Mouse (Mus musculus) heart, embryonic 12.5 days (tissue): ENCODE results near the gene Car14. TPM values are rescaled to one million over a fixed set of nuclear protein-coding genes. Genes with fewer than 3 reads are reported as not detected.
"Not testable (repeated sequence)": the region's sequence is repeated elsewhere in the genome, so short reads cannot be mapped to it uniquely, and the experiment has no call there.

Experiments used
- ATAC-seq: fragments of 200-750 bp; cut with Nextera tagmentation; 2 replicates; pipeline ENCODE4 v1.8.0; 2017; ENCODE audit warnings: moderate TSS enrichment, moderate library complexity; ENCODE audit not compliant: insufficient number of reproducible peaks, low FRiP score
- H3K27ac ChIP-seq: fragments of 300-500 bp; sonication (generic); 2 replicates; pipeline ENCODE4 v1.5.1; 2016; ENCODE audit warnings: mild to moderate bottlenecking, moderate library complexity; ENCODE audit not compliant: poor library complexity, severe bottlenecking
- H3K27me3 ChIP-seq: fragments of 300-500 bp; sonication (generic); replicated peaks from 2 replicates; pipeline ENCODE4 v1.6.1; 2016; ENCODE audit warnings: mild to moderate bottlenecking, moderate library complexity
- H3K36me3 ChIP-seq: fragments of 300-500 bp; sonication (generic); 2 replicates; pipeline ENCODE4 v1.6.1; 2016; ENCODE audit warnings: mild to moderate bottlenecking, moderate library complexity
- H3K4me1 ChIP-seq: fragments of 300-500 bp; sonication (generic); replicated peaks from 2 replicates; pipeline ENCODE4 v1.6.1; 2016; ENCODE audit warnings: mild to moderate bottlenecking
- H3K4me2 ChIP-seq: fragments of 300-500 bp; sonication (generic); 2 replicates; pipeline ENCODE4 v1.6.1; 2016; ENCODE audit warnings: mild to moderate bottlenecking, moderate library complexity
- H3K4me3 ChIP-seq: fragments of 300-500 bp; sonication (generic); 2 replicates; pipeline ENCODE4 v1.5.1; 2016; ENCODE audit warnings: mild to moderate bottlenecking
- H3K9ac ChIP-seq: fragments of 300-500 bp; sonication (generic); 2 replicates; pipeline ENCODE4 v1.6.1; 2016; ENCODE audit warnings: mild to moderate bottlenecking, moderate library complexity
- H3K9me3 ChIP-seq: fragments of 300-500 bp; sonication (generic); replicated peaks from 2 replicates; pipeline ENCODE4 v1.6.1; 2016; ENCODE audit warnings: mild to moderate bottlenecking, moderate library complexity
- WGBS: fragments of 180-500 bp; shearing (Covaris S2); methylation state at CpG from one replicate; pipeline ENCODE4 v1.1.7; 2016; 5-methylcytosine and 5-hydroxymethylcytosine counted together
- polyA plus RNA-seq: library from polyadenylated mRNA; unstranded; fragments of >200 nt; fragmentation: Nextera tagmentation; extraction: Ambion mirVana; gene quantifications from 2 replicates; pipeline ENCODE4 v1.2.1, GENCODE M21; 2016

The Car14 gene
- polyA plus RNA-seq = 24.7 and 26.3 TPM in 2 replicates

- Histone ChIP-seq H3K9ac (peak within 1 kb of the TSS; percentile 77), H3K27ac (peak within 1 kb of the TSS; percentile 75), H3K4me1 (peaks cover 44% of the 10 kb centered on the region), H3K4me3 (peak within 1 kb of the TSS; percentile 50), H3K36me3 (no peaks in the 10 kb centered on the region), H3K4me2 (peak within 1 kb of the TSS; percentile 73), H3K9me3 (no peaks in the 10 kb centered on the region), H3K27me3 (no peaks in the 10 kb centered on the region)
- ATAC-seq = peak; percentile 49; the same call in 1 of the 2 replicates
- WGBS = under 1% methylated on average over 15 of the region's 15 CpGs
Measured at GRCm38 (mm10) chr3:95904568-95904967, at the start of gene Car14. Car14 (minus strand) TSS chr3:95904691.

- no peak overlapping the region for H3K27ac ChIP-seq
Measured at GRCm38 (mm10) chr3:95953522-95953921, 49.0 kb upstream of the Car14 start.

GRCm38 (mm10) chr3:95953023-95953422 lies 48.5 kb upstream of the Car14 start:
- H3K36me3 ChIP-seq = peaks cover 5% of the 10 kb centered on the region; the same call in 1 of the 2 replicates
- no peaks in the 10 kb centered on the region for H3K9me3 ChIP-seq
- ATAC-seq = no peak
- H3K27ac ChIP-seq = no peak overlapping the region
- H3K4me3 ChIP-seq = no peak overlapping the region
- no peak overlapping the region for H3K9ac ChIP-seq
- H3K4me2 ChIP-seq = no peak overlapping the region
- H3K4me1 ChIP-seq = peaks cover 14% of the 10 kb centered on the region
- H3K27me3 ChIP-seq = no peaks in the 10 kb centered on the region

More at GRCm38 (mm10) chr3:95953522-95953921, 49.0 kb upstream of the Car14 start:
- Histone ChIP-seq H3K9me3 (no peaks in the 10 kb centered on the region), H3K4me2 (no peak overlapping the region), H3K4me3 (no peak overlapping the region), H3K4me1 (peaks cover 17% of the 10 kb centered on the region), H3K27me3 (no peaks in the 10 kb centered on the region), H3K36me3 (0 out of 2 replicates have a peak, but pooled peaks cover 1% of the 10 kb centered on the region), H3K9ac (no peak overlapping the region)
- 80% methylated on average over 3 of the region's 3 CpGs for WGBS
- ATAC-seq = no peak

GRCm38 (mm10) chr3:95951566-95951965 lies 47.1 kb upstream of the Car14 start:
- Histone ChIP-seq H3K9ac (peak overlapping the region; percentile 75; the same call in 1 of the 2 replicates), H3K4me3 (peak overlapping the region; percentile 61), H3K36me3 (peaks cover 14% of the 10 kb centered on the region), H3K27ac (peak overlapping the region; percentile 97), H3K4me2 (peak overlapping the region; percentile 79)
- not testable (repeated sequence) for H3K4me1 ChIP-seq, H3K9me3 ChIP-seq, H3K27me3 ChIP-seq, ATAC-seq
- WGBS = 69% methylated on average over 12 of the region's 12 CpGs

GRCm38 (mm10) chr3:95950763-95951551 lies 46.5 kb upstream of the Car14 start:
- 2% methylated on average over 49 of the region's 49 CpGs for WGBS
- peak overlapping the region; percentile 61 for H3K4me3 ChIP-seq
- H3K27ac ChIP-seq = peak overlapping the region; percentile 97
- no peaks in the 10 kb centered on the region for H3K27me3 ChIP-seq
- H3K9me3 ChIP-seq = no peaks in the 10 kb centered on the region
- peak; percentile 95 for ATAC-seq
- peak overlapping the region; percentile 75 for H3K9ac ChIP-seq
- peak overlapping the region; percentile 79 for H3K4me2 ChIP-seq
- peaks cover 1% of the 10 kb centered on the region; the same call in 1 of the 2 replicates for H3K4me1 ChIP-seq
- H3K36me3 ChIP-seq = peaks cover 20% of the 10 kb centered on the region

- H3K27me3 ChIP-seq = no peaks in the 10 kb centered on the region
- no peaks in the 10 kb centered on the region for H3K9me3 ChIP-seq
- no peak overlapping the region for H3K4me2 ChIP-seq
- no peak overlapping the region for H3K27ac ChIP-seq
- no peak overlapping the region for H3K4me3 ChIP-seq
- peaks cover 43% of the 10 kb centered on the region for H3K36me3 ChIP-seq
- no peak overlapping the region for H3K9ac ChIP-seq
- 85% methylated on average over 5 of the region's 5 CpGs for WGBS
- 0 out of 2 replicates have a peak, but pooled peaks cover 4% of the 10 kb centered on the region for H3K4me1 ChIP-seq
- no peak for ATAC-seq
Measured at GRCm38 (mm10) chr3:95948325-95948724, 43.8 kb upstream of the Car14 start.

GRCm38 (mm10) chr3:95945731-95946240 lies 41.3 kb upstream of the Car14 start:
- peak overlapping the region; percentile 47 for H3K27ac ChIP-seq
- no peaks in the 10 kb centered on the region for H3K27me3 ChIP-seq
- 0 out of 2 replicates have a peak, but pooled peaks cover 4% of the 10 kb centered on the region for H3K4me1 ChIP-seq
- no peak for ATAC-seq
- 0 out of 2 replicates have a peak overlapping the region, but pooled peaks have one; percentile 47 for H3K9ac ChIP-seq
- H3K4me3 ChIP-seq = no peak overlapping the region
- peaks cover 67% of the 10 kb centered on the region for H3K36me3 ChIP-seq
- WGBS = 57% methylated on average over 14 of the region's 14 CpGs
- H3K4me2 ChIP-seq = no peak overlapping the region
- no peaks in the 10 kb centered on the region for H3K9me3 ChIP-seq

- H3K4me1 ChIP-seq = 0 out of 2 replicates have a peak, but pooled peaks cover 4% of the 10 kb centered on the region
- no peak overlapping the region for H3K27ac ChIP-seq
- H3K4me2 ChIP-seq = no peak overlapping the region
- ATAC-seq = no peak
- no peak overlapping the region for H3K4me3 ChIP-seq
- 88% methylated on average over 8 of the region's 8 CpGs for WGBS
- H3K36me3 ChIP-seq = peaks cover 78% of the 10 kb centered on the region
- H3K9ac ChIP-seq = no peak overlapping the region
- H3K27me3 ChIP-seq = no peaks in the 10 kb centered on the region
- H3K9me3 ChIP-seq = no peaks in the 10 kb centered on the region
Measured at GRCm38 (mm10) chr3:95944742-95945141, 40.3 kb upstream of the Car14 start.

GRCm38 (mm10) chr3:95943226-95943625 lies 38.7 kb upstream of the Car14 start:
- 94% methylated on average over 7 of the region's 7 CpGs for WGBS
- Histone ChIP-seq H3K27me3 (no peaks in the 10 kb centered on the region), H3K27ac (no peak overlapping the region), H3K4me1 (0 out of 2 replicates have a peak, but pooled peaks cover 4% of the 10 kb centered on the region), H3K4me3 (no peak overlapping the region), H3K4me2 (no peak overlapping the region), H3K36me3 (peaks cover 89% of the 10 kb centered on the region), H3K9me3 (no peaks in the 10 kb centered on the region), H3K9ac (no peak overlapping the region)
- no peak for ATAC-seq

GRCm38 (mm10) chr3:95942749-95943148 lies 38.3 kb upstream of the Car14 start:
- WGBS = 84% methylated on average over 6 of the region's 6 CpGs
- H3K4me3 ChIP-seq = no peak overlapping the region
- H3K4me1 ChIP-seq = 0 out of 2 replicates have a peak, but pooled peaks cover 4% of the 10 kb centered on the region
- H3K9me3 ChIP-seq = no peaks in the 10 kb centered on the region
- H3K36me3 ChIP-seq = peaks cover 91% of the 10 kb centered on the region
- no peak overlapping the region for H3K27ac ChIP-seq
- no peak overlapping the region for H3K4me2 ChIP-seq
- peak; percentile 25; the same call in 1 of the 2 replicates for ATAC-seq
- no peaks in the 10 kb centered on the region for H3K27me3 ChIP-seq
- no peak overlapping the region for H3K9ac ChIP-seq

- 91% methylated on average over 15 of the region's 15 CpGs for WGBS
- ATAC-seq = no peak
- no peak overlapping the region for H3K4me2 ChIP-seq
- peaks cover 92% of the 10 kb centered on the region for H3K36me3 ChIP-seq
- no peaks in the 10 kb centered on the region for H3K4me1 ChIP-seq
- H3K4me3 ChIP-seq = no peak overlapping the region
- H3K27me3 ChIP-seq = no peaks in the 10 kb centered on the region
- H3K27ac ChIP-seq = no peak overlapping the region
- no peak overlapping the region for H3K9ac ChIP-seq
- no peaks in the 10 kb centered on the region for H3K9me3 ChIP-seq
Measured at GRCm38 (mm10) chr3:95938835-95939234, 34.3 kb upstream of the Car14 start.
